Mouse (Mus musculus) T-cell, adult 2 months (primary cell): ENCODE measurements around the gene Supt5.

Experiments
- DNase-seq: peaks from one replicate; pipeline ENCODE4 v3.0.0; 2022; ENCODE audit warnings: low spot score

Supt5 gene

DNA sequence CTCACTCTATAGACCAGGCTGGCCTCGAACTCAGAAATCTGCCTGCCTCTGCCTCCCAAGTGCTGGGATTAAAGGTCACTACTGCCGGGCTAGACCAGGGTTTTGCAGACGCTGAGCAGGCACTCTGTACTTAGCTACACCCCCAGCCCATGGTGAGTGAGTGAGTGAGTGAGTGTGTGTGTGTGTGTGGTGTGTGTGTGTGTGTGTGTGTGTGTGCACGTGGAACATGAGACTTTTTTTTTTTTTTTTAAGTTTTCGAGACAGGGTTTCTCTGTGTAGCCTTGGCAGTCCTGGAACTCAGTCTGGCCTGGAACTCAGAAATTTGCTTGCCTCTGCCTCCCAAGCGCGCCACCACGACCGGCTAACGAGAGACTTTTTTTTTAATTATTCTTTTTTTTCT, 36.1 kb upstream of the Supt5 start:
- DNase-seq = peak; percentile 20

GRCm38 (mm10) chr7:28373891-28374495, 35.4 kb upstream of the Supt5 start:
- DNase-seq = no peak

- DNase-seq = peak; percentile 88
Measured at GRCm38 (mm10) chr7:28373131-28373581, 34.6 kb upstream of the Supt5 start.

DNA sequence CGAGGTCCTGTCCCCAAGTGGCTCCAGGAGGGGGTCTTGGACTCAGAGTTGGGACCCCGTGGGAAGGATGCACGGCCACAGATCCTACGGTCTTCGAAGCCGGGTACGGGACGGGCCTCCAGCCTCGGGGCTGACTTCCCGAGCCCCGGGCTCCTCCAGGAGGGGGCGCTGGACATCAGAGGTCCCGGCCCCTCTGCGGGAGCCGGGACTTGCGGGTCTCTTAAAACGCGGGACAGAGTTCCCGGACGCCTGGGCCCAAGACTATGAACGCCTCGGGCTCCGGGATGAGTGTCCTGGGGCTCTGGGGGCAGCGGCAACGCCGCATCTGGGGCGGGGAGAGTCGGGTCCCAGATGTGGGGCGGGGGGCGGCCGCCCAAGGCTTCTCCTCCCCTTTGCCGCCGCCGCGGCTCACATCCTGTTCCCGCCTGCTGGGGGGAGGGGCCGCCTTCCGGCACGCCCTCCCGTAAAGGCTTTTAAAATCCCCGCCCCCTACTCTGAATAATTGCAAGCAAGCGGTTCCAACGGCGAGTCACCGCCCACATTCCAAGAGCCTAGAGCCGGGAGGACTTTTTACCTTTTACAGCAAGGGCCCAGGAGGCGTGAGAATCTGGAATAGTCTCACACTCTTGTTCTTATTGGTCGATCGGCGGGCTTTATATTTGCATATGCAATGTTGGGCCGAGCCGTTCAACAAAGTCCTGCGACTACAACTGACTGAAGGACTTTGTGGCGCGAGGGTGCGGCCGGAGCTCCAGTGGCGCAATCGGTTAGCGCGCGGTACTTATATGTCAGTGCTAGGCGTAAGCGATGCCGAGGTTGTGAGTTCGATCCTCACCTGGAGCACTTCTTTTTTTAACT, 33.9 kb upstream of the Supt5 start, which contains the start of gene Plekhg2:
Plekhg2 (minus strand) TSS at position 349 of the 858 bp plus-strand sequence.
- peak; percentile 98 for DNase-seq

GRCm38 (mm10) chr7:28371514-28371989, 33.0 kb upstream of the Supt5 start:
- peak; percentile 42 for DNase-seq

DNA sequence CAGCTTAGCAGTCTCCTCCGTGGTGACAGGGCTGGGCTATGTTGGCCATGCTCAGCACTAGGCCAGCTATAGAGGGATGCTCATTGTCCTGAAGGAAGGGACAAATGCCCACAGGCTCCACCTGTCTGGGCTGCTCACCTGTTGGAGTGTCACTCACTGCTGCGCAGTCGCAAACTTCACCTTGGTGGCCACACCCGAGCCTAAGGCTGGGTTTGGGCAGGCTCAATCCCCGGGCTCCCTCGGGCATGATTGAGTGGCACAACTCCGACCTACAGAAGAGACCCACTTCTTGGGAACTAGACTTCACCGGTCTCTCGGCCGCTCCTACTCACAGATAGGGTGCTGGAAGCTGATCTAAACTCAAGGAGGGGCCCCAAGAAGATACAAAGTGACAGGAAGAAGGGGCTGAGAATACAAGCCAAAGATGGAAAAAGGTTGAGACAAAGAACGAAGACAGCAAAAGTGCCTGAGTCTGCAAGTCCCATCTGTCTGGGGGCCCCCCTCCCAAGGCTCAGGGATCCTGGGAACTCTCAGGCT, 32.5 kb upstream of the Supt5 start:
- peak; percentile 8 for DNase-seq

DNA sequence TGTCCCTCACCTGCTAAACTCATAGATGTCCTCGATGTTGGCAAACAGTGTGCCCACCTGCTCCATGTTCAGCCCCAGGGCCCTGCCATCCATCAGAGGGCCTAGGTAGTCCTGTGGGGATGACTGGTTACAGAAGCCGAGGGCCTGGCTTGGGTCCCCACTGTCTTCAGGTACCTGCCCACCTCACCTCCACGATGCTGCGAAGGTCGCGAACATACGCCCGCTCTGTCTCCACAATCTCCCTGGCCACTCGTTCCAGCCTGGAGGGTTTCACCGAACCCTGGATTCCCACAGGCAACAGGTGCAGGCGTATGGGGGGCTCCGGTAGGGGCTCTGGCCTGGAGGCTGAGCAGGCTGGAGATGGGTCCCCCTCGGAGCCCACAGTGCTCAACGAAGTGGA, 31.5 kb upstream of the Supt5 start:
- DNase-seq = no peak

GRCm38 (mm10) chr7:28368276-28368920, 29.9 kb upstream of the Supt5 start:
- DNase-seq = no peak

- DNase-seq = no peak
Measured at GRCm38 (mm10) chr7:28367663-28368275, 29.2 kb upstream of the Supt5 start.

DNA sequence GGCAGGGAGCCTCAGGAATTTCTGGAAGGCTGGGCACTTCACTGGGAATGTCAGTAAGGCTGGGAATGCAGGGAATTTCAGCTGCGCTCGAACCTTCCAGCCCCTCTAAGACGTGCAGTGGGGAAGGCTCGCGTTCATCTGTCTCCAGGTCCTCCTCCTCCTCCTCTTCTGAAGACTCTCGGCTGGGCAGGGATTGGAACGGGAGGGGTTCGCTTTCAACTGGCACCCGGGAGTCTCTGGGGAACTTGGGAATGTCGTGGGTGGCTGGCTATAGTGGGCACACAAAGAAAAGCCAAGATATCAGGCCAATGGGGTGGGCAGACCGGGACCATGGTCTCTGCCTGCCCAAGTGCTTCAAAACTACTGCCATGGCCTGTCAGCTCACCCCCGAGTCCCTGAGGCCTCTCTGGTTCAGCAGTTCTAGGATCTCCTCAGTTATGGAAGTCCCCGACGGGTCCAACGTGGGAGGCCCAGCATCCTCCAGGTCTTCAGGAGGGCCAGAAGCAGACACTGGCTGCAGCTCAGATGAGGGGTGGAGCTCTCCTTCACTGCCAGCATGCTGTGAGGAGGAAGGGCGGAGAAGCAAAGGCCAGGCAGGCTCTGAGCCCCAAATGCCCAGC, 24.0 kb upstream of the Supt5 start:
- DNase-seq = no peak

- no peak for DNase-seq
Measured at GRCm38 (mm10) chr7:28361647-28362341, 23.2 kb upstream of the Supt5 start.

DNA sequence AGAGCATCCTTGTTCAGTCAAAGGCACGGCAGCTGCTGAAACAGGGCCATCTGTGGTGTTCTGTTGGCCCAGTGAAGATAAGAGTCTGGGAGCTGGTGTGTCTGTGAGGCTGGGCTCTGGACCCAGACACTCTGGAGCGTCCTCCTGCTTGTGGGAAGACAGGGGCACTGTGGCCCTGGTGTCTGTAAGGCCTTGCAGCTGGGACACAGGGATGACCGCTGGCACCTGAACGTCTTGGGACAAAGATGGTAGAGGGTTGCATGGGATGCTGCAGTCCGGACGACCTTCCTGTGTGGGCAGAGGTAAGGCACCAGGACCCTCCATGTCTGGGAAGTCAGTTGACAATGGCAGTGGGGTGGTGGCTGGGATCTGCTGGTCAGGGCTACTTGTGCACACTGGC, 21.7 kb upstream of the Supt5 start:
- no peak for DNase-seq

GRCm38 (mm10) chr7:28359854-28360253, 21.3 kb upstream of the Supt5 start:
- DNase-seq = no peak

DNA sequence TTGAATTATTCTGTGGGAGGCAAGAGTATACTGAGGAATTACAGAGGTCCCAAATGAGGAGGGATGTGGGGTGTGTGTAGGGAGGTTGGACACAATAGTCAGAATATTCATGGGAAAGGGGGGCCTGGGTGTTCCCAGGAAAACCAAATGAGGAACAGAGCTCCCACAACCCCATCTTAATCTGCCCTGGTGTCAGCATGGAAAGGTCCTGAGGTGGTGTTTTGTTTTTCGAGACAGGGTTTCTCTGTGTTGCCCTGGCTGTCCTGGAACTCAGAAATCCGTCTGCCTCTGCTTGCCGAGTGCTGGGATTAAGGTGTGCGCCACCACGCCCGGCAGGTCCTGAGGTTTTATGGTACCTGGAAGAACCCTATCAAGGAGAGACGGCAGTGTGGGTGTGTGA, 19.9 kb upstream of the Supt5 start:
- DNase-seq = no peak

GRCm38 (mm10) chr7:28357984-28358383, 19.4 kb upstream of the Supt5 start:
- no peak for DNase-seq

DNA sequence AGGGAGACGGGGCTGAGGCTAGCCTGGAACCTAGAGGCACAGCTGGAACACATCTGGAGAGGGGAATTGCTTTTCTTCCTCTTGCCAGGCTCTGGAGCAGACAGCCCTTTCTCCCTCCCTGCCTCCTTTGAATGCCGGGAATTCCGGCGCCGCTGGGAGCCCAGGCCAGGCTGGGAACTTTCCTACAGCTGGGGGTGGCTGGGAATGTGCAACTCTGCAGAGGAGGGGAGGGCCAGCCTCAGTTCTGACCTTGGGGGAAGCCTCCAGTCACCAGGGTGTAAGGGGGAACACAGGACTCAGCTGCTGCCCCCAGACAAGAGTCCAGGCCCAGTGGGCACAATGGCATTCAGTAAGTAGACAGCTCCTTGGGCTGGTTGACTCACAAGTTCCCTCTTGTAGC, 18.4 kb upstream of the Supt5 start:
- DNase-seq = no peak

DNA sequence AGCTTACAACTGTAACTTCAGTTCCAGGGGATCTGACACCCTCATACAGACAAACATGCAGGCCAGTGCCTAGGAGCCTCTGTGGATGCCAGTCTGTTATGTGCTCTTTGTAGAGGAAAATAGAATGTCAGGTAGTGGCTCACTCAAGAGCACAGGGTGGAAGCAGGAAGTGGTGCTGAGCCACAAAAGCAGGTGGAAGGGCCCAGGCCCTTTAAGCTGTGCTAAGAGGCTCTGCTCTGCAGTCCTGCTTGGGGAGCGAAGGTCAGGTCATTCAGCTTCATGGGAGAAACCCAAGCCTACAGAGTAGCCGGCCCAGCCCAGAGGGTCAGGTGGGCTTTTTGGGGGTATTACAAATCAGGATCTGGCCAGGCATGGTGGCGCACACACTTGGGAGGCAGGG, 16.7 kb upstream of the Supt5 start:
- peak; percentile 78 for DNase-seq

GRCm38 (mm10) chr7:28354596-28354995, 16.1 kb upstream of the Supt5 start:
- no peak for DNase-seq

DNA sequence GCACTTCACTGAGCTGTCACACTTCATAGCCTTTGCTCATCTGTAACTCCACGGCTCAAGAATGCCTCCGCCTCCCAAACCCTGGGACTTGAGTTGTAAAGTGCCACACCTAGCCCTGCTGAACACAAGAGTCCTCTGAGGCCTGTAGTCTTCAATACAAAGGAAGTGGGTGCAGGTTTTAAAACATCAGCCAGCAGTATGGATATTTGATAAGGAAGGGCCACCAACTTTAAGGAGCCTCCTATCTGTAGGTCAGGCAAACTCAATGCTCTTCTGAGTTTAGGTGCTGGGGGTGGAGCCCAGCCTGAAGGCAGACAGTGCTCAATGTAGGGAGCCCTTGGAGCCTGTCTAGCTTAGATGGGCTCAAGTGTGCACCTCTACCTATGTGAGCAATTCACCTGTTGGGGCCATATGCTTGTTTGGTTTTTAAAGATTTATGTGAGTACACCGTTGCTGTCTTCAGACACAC, 15.6 kb upstream of the Supt5 start:
- DNase-seq = no peak

DNA sequence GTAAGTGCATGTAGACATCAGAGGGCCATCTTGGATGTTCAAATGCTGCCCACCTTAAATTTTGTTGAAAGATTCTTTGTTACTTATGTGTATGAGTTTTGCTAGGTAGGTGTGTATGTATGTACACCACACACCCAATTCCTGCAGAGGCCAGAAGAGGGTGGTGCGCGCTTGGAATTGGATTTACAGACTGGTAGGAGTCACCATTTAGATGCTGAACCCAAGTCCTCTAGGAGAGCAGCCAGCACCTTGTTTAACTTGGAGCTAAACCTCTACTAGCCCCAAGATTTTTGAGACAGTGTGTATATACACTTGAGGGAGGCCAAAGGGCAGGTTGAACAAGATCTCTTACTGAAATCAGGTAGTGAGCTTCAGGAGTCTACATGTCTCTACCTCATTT, 14.7 kb upstream of the Supt5 start:
- peak; percentile 26 for DNase-seq

DNA sequence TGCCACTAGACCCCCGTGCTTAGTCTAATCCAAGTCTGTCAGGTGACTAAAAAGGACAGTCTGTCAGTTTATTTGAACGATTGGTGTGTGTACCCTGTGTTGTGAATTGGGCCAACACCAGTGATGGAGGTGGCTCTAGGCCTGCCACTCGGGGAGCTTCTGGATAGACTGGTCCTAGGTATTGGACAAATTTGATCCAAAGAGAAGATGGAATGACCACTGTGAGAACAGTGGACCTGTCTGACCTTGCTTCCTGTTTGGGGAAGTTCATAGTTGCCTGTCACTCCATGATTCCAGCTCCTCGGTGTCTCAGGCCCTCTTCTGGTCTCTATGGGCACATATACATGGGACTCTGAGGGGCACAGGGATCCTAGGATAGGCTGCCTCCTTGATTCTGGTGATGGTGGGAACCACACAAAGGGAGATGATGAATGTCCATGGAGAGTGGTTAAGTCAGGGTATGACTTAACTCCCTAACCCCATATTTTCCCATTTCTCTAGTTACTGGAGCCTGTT, 13.2 kb upstream of the Supt5 start:
- no peak for DNase-seq
